10 mouse cellular contexts compared by ENCODE assay signal in genomic region chr2:157049831-157050243, GRCm38 (mm10). TPM values are rescaled to one million over a fixed set of nuclear protein-coding genes. Genes with fewer than 3 reads are reported as not detected.
DNase-seq lines count a peak whose midpoint lies in the region; ATAC-seq and TF ChIP-seq lines count a peak whose summit lies in the region.
"Had no signal": no experiment of that assay in that cellular context is flagged by ENCODE, and none has a peak within 500 bp of the region (broad histone marks: within the 10 kb centered on the region; RNA-seq: fewer than 3 reads in every experiment).

No protein-coding gene starts in this region.

- peak; percentile 88 for ATAC-seq in hindbrain, embryonic 15.5 days (ENCODE audit: low FRiP score, low read depth)
- ATAC-seq in midbrain, postnatal 0 days (ENCODE audit: low FRiP score): peak; percentile 80

- no peaks in the 10 kb centered on the region for H3K27me3 ChIP-seq in hindbrain, embryonic 15.5 days
- H3K27me3 ChIP-seq in midbrain, postnatal 0 days (ENCODE audit: insufficient read depth, low read length): no peaks in the 10 kb centered on the region

- peaks cover 40% of the 10 kb centered on the region for H3K36me3 ChIP-seq in hindbrain, embryonic 15.5 days
- peaks cover 34% of the 10 kb centered on the region for H3K36me3 ChIP-seq in midbrain, postnatal 0 days (ENCODE audit: insufficient read depth, low read length)

- peak overlapping the region; percentile 10; the same call in 1 of the 2 replicates for H3K4me3 ChIP-seq in hindbrain, embryonic 15.5 days
- no peak overlapping the region for H3K4me3 ChIP-seq in midbrain, postnatal 0 days (ENCODE audit: low read depth, low read length)

- 19% methylated on average over 8 of the region's 8 CpGs for WGBS in hindbrain, embryonic 15.5 days
- WGBS in midbrain, postnatal 0 days: 15% methylated on average over 8 of the region's 8 CpGs

- no peaks in the 10 kb centered on the region for H3K9me3 ChIP-seq in hindbrain, embryonic 15.5 days
- no peaks in the 10 kb centered on the region for H3K9me3 ChIP-seq in midbrain, postnatal 0 days (ENCODE audit: low read length)

- peak; percentile 32 for DNase-seq in embryo, embryonic 10 days (ENCODE audit: low spot score)
- DNase-seq in embryo, embryonic 9.5 days (ENCODE audit: extremely low spot score): no peak
- peak; percentile 96 for DNase-seq in brain, embryonic 14.5 days (ENCODE audit: low read depth)
- DNase-seq in midbrain, postnatal 0 days (ENCODE audit: low spot score): peak; percentile 94
- no peak for DNase-seq in spleen, postnatal 36 days (ENCODE audit: low spot score in 2 of 2)
- no peak for DNase-seq in kidney, postnatal 14 days
- DNase-seq in testis, postnatal 10 days (ENCODE audit: low spot score): no peak
- DNase-seq: adrenal gland, adult 2 months had no signal

- no peak for TF ChIP-seq CTCF in brain, embryonic 14.5 days (IDR thresholded peaks at IDR 0.05; ENCODE audit: borderline replicate concordance, extremely low read depth, insufficient read depth, insufficient read length)
- no peak for TF ChIP-seq CTCF in midbrain, postnatal 0 days (IDR thresholded peaks at IDR 0.05)

- H3K4me2 ChIP-seq in hindbrain, embryonic 15.5 days: peak overlapping the region; percentile 45
- peak overlapping the region; percentile 30; the same call in 1 of the 2 replicates for H3K4me2 ChIP-seq in midbrain, postnatal 0 days (ENCODE audit: low read depth, low read length, poor library complexity, severe bottlenecking)

- H3K4me1 ChIP-seq in hindbrain, embryonic 15.5 days (replicated peaks): peaks cover 64% of the 10 kb centered on the region
- H3K4me1 ChIP-seq in midbrain, postnatal 0 days (ENCODE audit: insufficient read depth, low read length): peaks cover 21% of the 10 kb centered on the region

- TF ChIP-seq POLR2A in brain, embryonic 14.5 days (IDR thresholded peaks at IDR 0.05; ENCODE audit: borderline replicate concordance, extremely low read depth, insufficient read depth, insufficient read length, poor library complexity, severe bottlenecking): no peak

- H3K9ac ChIP-seq in hindbrain, embryonic 15.5 days: peak overlapping the region; percentile 24; the same call in 1 of the 2 replicates
- peak overlapping the region; percentile 57 for H3K9ac ChIP-seq in midbrain, postnatal 0 days (replicated peaks; ENCODE audit: low read length, poor library complexity, severe bottlenecking)

- H3K27ac ChIP-seq in hindbrain, embryonic 15.5 days (replicated peaks): peak overlapping the region; percentile 90
- peak overlapping the region; percentile 94 for H3K27ac ChIP-seq in midbrain, postnatal 0 days (ENCODE audit: low read depth, low read length)

RNA-seq across cellular contexts. Expression of gene Soga1, which starts 29.2 kb away (rescaled TPM):
- polyA plus RNA-seq in brain, embryonic 14.5 days (2012; rRNA removed): 21.3 and 40.2 TPM in 2 replicates
- 5.2 and 6.3 TPM in 2 replicates for polyA plus RNA-seq in hindbrain, embryonic 15.5 days (2015; fragmentation: Nextera tagmentation; extraction: Ambion mirVana)
- total RNA-seq in midbrain, postnatal 0 days (2014; rRNA removed): 122 and 132 TPM in 2 replicates
- polyA plus RNA-seq in midbrain, postnatal 0 days (2015; fragmentation: Nextera tagmentation; extraction: Ambion mirVana): 2.8 and 3.9 TPM in 2 replicates

RNA-seq across cellular contexts. Expression of gene Tldc2, which starts 37.0 kb away (rescaled TPM):
- polyA plus RNA-seq in brain, embryonic 14.5 days (2012; rRNA removed): not detected in 2 replicates
- polyA plus RNA-seq in hindbrain, embryonic 15.5 days (2015; fragmentation: Nextera tagmentation; extraction: Ambion mirVana): not detected in 2 replicates
- not detected in 2 replicates for total RNA-seq in midbrain, postnatal 0 days (2014; rRNA removed)
- not detected in 2 replicates for polyA plus RNA-seq in midbrain, postnatal 0 days (2015; fragmentation: Nextera tagmentation; extraction: Ambion mirVana)
- total RNA-seq: adrenal gland, adult 2 months had no signal
- polyA plus RNA-seq: C2C12 had no signal

RNA-seq across cellular contexts. Expression of gene Dsn1, which starts 42.9 kb away (rescaled TPM):
- polyA plus RNA-seq in brain, embryonic 14.5 days (2012; rRNA removed): 12.6 and 17.3 TPM in 2 replicates
- polyA plus RNA-seq in hindbrain, embryonic 15.5 days (2015; fragmentation: Nextera tagmentation; extraction: Ambion mirVana): 11.0 and 13.2 TPM in 2 replicates
- 5.3 and 8.8 TPM in 2 replicates for total RNA-seq in midbrain, postnatal 0 days (2014; rRNA removed)
- 7.2 and 7.8 TPM in 2 replicates for polyA plus RNA-seq in midbrain, postnatal 0 days (2015; fragmentation: Nextera tagmentation; extraction: Ambion mirVana)

RNA-seq across cellular contexts. Expression of gene Ndrg3, which starts 58.0 kb away (rescaled TPM):
- 123 and 144 TPM in 2 replicates for polyA plus RNA-seq in brain, embryonic 14.5 days (2012; rRNA removed)
- polyA plus RNA-seq in hindbrain, embryonic 15.5 days (2015; fragmentation: Nextera tagmentation; extraction: Ambion mirVana): 135 and 141 TPM in 2 replicates
- 141 and 178 TPM in 2 replicates for total RNA-seq in midbrain, postnatal 0 days (2014; rRNA removed)
- 160 and 169 TPM in 2 replicates for polyA plus RNA-seq in midbrain, postnatal 0 days (2015; fragmentation: Nextera tagmentation; extraction: Ambion mirVana)

Comparison
In these comparisons a context has a peak if more than half of its experiments do, and no peak if none do; other contexts are left out.
1. DNase-seq: peak in embryo, embryonic 10 days (single experiment), brain, embryonic 14.5 days (single experiment) and midbrain, postnatal 0 days (single experiment); none in embryo, embryonic 9.5 days (single experiment), spleen, postnatal 36 days (0 of 2), kidney, postnatal 14 days (single experiment) and testis, postnatal 10 days (single experiment).